Mouse (Mus musculus) thymus, postnatal 0 days (tissue): ENCODE measurements around the gene Gabpb2. TPM values are rescaled to one million over a fixed set of nuclear protein-coding genes. Genes with fewer than 3 reads are reported as not detected.
"Not testable (repeated sequence)": the region's sequence is repeated elsewhere in the genome, so short reads cannot be mapped to it uniquely, and the experiment has no call there.

Experiments
- DNase-seq: peaks from one replicate; pipeline ENCODE4 v3.0.0-alpha.2; 2015; ENCODE audit warnings: low spot score
- polyA plus RNA-seq: library from polyadenylated mRNA; unstranded; fragments of >200 nt; fragmentation: Nextera tagmentation; extraction: Ambion mirVana; gene quantifications from 2 replicates; pipeline ENCODE4 v1.2.1, GENCODE M21; 2015

The Gabpb2 gene
- polyA plus RNA-seq, 1 experiment from 2014 or later = 13.8 TPM

DNA sequence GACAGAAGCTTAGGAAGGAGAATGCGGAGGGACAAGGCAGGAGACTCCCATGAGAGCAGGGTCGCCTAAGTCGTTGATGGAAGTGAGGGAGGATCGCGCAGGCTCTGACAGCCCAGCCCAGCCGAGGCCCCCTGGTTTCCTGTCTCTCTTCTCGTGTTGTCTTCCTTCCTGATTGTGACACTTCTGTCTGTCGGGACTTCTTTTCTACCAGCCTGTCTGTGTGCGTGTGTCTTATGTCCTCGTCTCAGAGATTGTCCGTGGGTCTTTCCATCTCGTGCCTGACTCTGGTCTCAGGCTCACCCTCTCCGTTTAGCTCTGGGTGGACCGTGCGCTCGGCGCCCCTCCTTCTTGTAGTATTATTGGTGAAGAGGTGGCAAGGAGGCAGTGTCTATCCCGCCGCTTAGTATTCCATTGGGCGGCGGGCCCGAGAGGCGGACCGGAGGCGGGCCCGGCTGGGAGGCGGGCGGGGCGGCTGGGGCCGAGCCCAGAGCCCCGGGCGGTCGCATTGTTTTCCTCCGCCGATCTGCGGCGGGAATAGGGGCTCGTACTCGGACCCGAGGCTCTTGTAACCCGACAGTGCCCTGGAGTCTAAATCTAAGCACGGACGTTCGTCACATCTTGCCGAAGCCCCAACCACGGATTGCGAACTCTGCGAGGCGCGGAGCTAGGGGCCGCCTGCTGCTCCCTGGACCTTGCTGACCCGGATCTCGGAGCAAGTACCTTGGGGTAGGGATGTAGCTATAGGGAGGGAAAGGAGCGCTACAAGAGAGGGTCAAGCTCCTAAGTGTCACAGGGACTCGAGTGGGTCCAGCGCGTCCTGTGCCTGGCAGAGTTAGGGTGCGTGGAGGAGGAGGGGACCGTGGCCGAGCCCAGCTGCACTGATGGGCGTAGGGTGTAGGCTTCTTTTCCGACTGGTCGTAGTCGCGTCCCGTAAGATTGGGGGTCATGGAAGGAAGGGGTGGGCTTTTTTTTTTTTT, 57.4 kb downstream of the Gabpb2 start, which contains the start of gene Sema6c:
TSS of gene Sema6c (plus strand) at position 471 of the 977 bp plus-strand sequence.
- DNase-seq = peak; percentile 89

DNA sequence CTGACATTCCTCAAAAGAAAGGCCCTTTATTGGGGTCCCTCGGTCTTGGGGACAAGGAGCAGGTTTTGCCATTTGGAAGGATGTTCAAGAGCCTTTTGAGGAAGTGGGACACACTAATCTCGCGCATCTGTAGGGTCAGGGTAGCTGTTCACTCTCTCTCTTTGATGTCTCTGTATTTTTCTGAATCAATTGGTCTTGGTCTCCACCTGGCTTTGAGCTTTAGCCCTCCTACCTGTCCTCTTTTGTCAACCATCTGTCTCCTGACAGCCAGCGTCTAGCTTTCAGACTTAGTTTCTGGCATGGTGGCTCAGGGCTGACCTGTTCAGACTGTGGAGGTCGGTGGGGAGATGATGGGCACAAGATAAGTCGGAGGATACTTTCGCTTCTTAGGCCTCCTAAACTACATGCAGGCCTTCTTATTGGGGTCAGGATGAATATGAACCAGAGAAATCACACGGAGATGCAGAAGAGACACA, 58.2 kb downstream of the Gabpb2 start:
- no peak for DNase-seq

DNA sequence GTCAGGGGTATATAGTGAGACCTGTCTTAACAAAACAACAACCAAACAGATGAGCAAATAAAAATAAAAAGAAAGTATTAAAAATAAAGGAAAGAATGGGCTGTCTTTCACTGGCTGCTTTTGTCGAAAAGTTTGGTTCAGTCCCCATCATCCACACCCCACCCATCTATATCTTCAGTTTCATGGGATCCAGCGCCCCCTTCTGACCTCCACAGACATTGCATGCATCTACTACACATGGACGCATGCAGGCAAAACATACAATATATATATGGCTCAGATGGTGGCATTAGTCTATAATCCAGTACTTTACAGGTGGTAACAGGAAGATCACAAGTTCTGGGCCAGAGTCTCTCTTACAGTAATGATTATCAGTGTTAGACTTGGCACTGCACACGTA, 63.8 kb downstream of the Gabpb2 start:
- DNase-seq = peak; percentile 70

DNA sequence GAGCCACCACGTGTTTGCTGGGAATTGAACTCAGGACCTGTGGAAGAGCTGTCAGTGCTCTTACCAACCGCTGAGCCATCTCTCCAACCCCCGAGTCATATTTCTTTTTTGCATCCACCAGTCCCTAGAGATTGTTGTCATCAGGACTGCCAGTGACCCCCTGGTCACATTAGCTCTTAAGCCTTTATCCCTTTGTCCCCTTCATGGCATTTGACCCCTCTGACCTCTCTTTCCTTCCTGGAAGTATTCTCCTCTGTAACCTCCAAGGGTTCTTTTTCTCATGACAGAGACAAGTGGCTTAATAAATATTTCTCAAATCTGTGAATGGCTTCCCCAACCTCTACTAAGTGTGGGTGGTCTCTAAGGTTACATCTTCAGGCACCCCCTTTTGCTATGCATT, 69.8 kb downstream of the Gabpb2 start:
- DNase-seq = no peak

DNA sequence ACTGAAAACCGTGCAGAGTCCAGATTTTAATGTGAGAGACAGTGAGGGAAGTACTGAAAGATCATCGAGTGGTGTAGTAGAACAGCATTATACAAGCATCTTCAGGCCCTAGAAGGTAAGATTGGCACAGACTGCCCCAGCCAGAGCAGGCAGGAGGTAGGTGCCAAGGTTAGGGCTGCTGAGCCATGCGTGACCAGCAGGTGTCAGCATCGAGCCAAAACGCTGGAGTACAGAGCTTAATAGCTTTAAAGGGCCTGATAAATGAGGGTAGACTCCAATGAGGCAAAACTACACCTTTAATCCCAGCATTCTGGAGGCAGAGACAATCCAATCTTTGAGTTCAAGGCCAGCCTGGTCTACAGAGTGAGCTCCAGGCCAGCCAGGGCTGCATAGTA, 75.1 kb downstream of the Gabpb2 start:
- peak; percentile 88 for DNase-seq

DNA sequence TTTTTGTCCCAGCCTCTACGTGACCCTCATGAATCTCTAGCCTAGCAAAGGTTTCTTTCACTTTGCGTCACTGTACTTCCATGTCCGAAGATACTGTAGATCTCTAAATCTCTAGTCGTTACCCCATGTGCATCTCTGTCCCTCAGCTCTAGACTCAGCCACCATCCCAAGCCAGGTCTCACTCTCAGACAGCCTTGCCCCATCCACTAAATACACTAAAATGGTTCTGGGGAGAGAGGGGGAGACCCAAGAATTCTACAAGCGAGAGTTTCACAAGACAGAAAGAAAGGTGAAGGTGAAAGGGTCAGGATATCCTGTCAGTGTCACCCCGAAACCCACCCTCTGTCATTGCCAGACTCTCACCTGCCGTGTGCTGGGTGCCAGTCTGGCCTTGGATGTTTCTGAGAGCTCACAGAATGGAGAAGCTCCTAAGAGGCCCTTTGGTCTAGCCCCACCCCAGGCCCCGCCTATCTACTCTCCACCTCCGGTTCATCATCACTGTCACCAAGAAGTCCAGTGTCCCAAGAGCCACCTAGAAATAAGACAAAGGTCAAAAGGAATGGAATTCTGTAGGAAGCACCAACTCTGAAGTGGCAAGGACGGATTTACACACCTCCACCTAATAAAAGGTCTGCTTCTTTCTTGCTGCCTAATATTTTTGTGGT, 75.6 kb downstream of the Gabpb2 start, which contains the start of gene Tnfaip8l2:
TSS of gene Tnfaip8l2 (minus strand) at position 409 of the 665 bp plus-strand sequence.
- DNase-seq = peak; percentile 57

DNA sequence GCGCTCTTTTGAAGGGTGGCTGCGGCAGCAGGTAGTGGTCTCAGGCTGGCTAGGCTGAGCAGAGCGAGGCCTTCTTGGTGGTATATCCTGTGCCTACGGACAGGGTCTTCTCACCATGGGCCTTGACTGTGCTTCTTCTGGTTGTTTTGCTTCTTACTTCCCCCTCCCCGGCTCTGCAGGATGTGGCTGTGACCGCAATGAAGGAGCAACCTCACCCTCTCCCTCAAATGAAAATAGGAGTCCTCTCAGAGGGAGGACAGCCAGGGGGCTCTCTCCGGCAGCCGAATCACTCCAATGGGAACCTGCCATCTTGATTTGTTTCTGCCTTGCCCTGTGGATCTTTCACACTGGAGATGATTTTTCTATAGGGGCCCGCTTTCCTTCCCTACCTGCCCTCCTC, 76.2 kb downstream of the Gabpb2 start:
- DNase-seq = peak; percentile 90

DNA sequence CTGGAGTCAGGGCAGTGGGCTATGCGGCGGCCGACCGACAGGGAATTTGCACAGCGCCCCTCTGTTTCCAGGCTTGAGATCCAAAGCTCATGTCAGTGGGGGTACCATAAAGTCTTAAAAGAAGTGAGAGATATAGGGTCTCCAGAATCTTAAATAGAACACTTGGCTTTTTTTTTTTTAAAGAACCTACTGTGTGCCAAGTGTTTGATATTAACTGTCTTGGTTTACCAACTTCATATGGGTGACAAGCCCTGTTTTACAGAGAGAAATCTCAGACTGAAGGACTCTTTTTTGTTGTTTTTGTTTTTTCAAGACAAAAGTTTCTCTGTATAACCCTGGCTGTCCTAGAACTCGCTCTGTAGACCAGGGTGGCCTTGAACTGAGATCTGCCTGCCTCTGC, 76.9 kb downstream of the Gabpb2 start:
- DNase-seq = no peak

DNA sequence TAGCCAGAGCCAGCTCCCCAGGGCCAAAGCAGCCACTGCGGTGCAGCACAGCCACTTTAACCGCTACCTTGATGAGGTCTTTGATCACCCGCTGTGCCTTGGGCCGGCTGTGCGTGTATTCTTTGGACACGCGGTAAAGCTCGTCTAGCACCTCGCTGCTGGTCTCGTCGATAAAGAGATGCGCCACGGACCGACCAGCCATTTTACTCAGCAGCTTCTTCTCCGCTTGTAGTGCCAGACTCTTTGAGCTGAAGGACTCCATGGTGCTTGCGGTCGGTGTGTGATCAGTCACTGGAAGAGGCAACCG, 77.5 kb downstream of the Gabpb2 start:
- DNase-seq = no peak

DNA sequence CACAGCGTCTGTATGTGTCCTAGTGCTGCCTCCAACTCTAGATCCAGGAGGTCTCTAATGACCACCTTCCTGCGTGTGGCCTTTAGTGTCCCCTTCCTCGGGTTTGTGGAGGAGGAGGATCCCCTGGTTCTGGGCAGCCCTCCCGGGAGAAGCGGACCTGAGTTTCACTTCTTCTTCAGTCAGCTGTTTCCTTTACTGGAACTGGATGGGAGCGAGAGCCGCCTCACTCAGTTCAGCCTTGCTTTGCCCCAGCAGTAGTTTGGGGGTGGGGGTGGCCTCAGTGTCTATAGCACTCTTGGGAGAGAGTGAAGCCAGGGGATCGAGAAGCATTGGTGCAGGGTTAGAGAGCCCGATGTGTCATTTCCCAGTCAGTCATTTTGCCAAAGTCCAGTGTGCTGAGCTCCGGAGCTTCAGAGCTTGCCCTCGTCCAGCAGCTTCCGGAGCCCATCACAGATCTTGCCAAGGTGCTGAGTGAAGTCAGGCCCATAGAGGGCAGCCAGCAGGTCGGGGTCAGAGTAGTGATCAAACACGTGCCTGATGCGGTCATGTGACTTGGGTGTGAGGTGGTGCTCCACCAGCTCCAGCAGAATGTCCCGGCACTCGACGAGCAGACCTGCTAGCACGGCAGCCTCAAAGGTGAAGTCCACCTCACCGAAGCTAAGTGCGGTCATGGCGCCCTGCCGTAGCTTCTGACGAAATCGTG, 78.0 kb downstream of the Gabpb2 start:
- DNase-seq = no peak

DNA sequence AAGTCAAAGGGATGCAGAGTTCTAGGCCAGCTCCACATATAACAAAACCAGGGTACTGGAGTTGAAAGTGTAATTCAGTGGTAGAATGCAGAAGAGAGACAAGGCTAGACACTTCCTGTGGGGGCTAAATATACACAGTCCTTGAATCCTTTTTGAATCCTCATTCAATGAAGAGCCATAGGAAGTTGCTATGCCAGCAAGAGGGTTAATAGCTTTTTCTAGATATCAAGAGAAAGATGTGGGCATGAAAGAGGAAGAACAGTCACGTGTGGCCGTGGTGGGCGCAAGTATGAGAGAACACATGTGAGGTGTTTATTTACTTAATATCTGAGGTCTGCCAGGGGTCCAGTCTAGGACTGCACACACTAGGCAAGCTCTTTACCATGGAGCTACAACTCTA, 81.4 kb downstream of the Gabpb2 start:
- DNase-seq = no peak

DNA sequence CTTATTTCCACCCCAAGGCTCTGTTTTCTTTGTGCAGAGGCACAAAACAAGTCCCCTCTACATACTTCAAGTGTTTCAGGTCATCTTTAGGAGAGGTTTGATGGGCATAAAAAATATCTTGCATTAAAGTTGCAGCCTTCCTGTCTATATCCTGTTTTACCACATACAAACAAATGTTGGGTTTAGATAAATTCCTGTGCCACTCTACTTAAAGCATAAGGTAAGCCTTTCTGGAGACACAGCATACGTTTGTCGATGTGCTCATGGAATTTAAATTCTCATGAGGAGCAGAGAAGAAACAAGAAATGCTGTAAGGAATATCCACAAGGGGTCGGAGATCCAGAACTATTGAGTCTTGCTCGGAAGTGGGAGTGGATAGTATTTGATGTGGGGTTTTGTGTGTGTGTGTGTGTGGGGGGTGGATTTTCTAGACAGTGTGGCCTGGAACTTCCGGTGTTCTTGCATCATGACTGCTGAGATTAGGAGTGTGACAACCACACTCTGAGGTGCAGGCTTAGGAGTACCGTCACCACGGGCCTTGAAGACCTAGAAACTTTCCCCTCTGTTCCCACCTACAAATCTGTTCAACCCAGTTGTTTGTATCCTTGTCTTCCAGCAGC, 82.2 kb downstream of the Gabpb2 start:
- DNase-seq = peak; percentile 36

DNA sequence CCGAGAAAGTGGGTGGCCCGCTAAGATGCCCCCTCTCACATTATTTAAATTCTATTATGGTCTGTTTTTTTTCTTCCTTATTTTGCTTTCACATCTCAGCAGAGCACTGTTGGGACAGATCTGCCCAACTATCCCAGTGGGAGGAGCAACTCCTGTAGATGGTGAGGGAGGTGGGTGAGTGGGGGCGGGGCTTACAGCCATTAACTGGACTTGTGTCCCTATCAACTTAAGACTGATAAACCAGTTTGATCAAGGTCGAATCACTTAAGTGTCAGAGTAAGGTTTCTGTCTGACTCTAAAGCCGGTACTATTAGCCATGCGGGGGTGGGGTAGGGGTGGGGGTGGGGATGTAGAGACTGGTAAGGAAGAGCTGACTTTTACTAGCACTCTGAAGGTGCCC, 82.7 kb downstream of the Gabpb2 start:
- no peak for DNase-seq

DNA sequence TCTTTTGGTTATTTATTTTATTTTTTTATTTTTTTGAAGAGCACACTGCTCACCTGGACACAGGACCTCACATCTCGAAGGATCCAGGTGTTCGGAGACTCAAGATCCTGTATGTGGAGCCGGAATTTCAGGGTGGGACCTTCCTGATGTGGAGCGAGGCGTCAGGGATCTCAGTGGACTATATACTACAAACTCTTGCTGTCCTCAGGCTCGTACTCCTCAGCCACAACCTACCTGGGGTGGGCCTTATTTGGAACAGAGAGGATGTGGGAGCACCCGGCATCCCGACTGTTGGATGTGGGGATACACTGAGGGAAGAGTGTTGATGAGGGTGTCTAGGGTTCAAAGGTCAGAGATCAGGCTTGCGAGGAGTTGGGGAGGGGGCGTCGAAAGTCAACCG, 83.6 kb downstream of the Gabpb2 start:
- DNase-seq = not testable (repeated sequence)

DNA sequence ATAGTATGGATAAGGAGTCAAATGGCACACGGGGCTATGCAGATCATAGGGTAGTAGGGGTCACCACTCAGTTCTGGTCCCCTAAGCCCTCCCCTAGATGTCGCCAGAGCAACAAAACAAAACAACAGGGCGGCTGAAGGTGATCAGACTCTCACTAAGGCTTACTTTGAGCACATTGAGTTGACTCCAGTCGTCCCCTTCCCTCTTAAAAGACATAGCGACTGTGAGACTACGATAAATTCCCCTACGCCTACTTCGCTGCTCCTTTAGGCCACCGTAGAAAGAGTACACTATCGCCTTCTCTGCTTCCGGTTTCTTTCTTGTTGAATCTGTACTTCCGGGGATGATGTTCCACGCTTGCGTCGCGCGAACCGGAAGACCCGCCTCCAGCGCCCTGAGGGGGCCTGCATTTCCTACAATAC, 84.0 kb downstream of the Gabpb2 start, which contains the start of the genes Scnm1 and Lysmd1:
TSS of gene Scnm1 (minus strand) at position 332 of the 422 bp plus-strand sequence.
TSS of gene Lysmd1 (plus strand) at position 409 of the 422 bp plus-strand sequence.
- DNase-seq = peak; percentile 96

DNA sequence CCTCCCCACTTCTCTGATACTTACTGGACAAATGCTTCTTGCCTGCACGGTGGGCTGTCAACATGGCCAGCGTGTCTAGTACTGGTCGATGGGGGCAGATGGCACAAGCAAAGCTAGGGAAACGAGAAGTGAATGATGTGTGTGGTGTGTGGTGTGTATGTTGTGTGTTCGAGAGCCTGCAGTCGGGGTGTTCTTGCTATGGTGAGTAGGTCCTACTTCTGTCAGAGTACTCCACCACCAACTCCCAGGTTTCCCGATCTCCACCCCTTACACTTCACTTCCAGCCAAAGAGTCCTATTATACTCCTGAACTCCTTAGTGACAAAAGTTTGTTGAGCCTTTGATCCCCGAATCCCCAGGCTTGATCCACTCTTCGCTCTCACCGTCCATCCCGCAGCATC, 84.5 kb downstream of the Gabpb2 start:
- no peak for DNase-seq

DNA sequence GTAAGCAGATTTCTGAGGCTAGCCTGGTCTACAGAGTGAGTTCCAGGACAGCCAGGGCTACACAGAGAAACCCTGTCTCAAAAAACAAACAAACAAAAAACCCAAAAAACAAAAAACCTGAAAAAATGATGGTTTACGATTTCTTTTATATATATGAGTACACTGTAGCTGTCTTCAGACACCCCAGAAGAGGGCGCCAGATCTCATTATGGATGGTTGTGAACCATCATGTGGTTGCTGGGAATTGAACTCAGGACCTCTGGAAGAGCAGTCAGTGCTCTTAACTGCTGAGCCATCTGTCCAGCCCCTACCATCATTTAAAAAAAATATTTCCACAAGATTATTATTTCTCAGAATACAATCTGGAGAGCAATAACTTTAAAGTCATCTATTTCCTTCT, 85.3 kb downstream of the Gabpb2 start:
- DNase-seq = not testable (repeated sequence)
